Mouse (Mus musculus) gastrocnemius, adult 8-10 months (tissue): ENCODE measurements around the gene Lrrc1. TPM values are rescaled to one million over a fixed set of nuclear protein-coding genes. Genes with fewer than 3 reads are reported as not detected.
A peak's percentile ranks its signal among the peaks of the same experiment; 100 is the strongest.

Experiments used
- DNase-seq, 2 experiments: peaks; one replicate each; pipeline ENCODE4 v3.0.0; 2022; ENCODE audit warnings: low spot score in 2 of 2
- total RNA-seq, 4 experiments: library from RNA; stranded (reverse); gene quantifications; 2 replicates each; pipeline ENCODE4 v1.2.4; 2022

Lrrc1 gene
- total RNA-seq, 4 experiments from 2014 or later, result 0.58 to 1.7 (median 0.93) TPM

GRCm38 (mm10) chr9:77429230-77430015, 115.2 kb downstream of the Lrrc1 start:
- no peak for DNase-seq

- DNase-seq, result no peak
Measured at GRCm38 (mm10) chr9:77428748-77429140, 115.9 kb downstream of the Lrrc1 start.

GRCm38 (mm10) chr9:77428115-77428747, 116.4 kb downstream of the Lrrc1 start:
- DNase-seq, result no peak

GRCm38 (mm10) chr9:77427292-77428114, 117.2 kb downstream of the Lrrc1 start:
- DNase-seq, result peak; percentile 7 to 8

GRCm38 (mm10) chr9:77426110-77426509, 118.6 kb downstream of the Lrrc1 start:
- DNase-seq, result no peak

- DNase-seq, result no peak
Measured at GRCm38 (mm10) chr9:77425553-77425952, 119.1 kb downstream of the Lrrc1 start.

- DNase-seq, result no peak
Measured at GRCm38 (mm10) chr9:77420200-77420585, 124.5 kb downstream of the Lrrc1 start.

GRCm38 (mm10) chr9:77419501-77420199, 125.0 kb downstream of the Lrrc1 start:
- DNase-seq, result no peak

GRCm38 (mm10) chr9:77418800-77419199, 125.9 kb downstream of the Lrrc1 start:
- DNase-seq, result no peak

GRCm38 (mm10) chr9:77416486-77416885, 128.2 kb downstream of the Lrrc1 start:
- DNase-seq, result no peak

GRCm38 (mm10) chr9:77416002-77416401, 128.7 kb downstream of the Lrrc1 start:
- DNase-seq, result no peak

GRCm38 (mm10) chr9:77411830-77412425, 132.7 kb downstream of the Lrrc1 start:
- DNase-seq, result no peak

GRCm38 (mm10) chr9:77410968-77411367, 133.7 kb downstream of the Lrrc1 start:
- DNase-seq, result no peak

GRCm38 (mm10) chr9:77410524-77410923, 134.1 kb downstream of the Lrrc1 start:
- DNase-seq, result no peak

GRCm38 (mm10) chr9:77408053-77408603, 136.5 kb downstream of the Lrrc1 start:
- no peak for DNase-seq

GRCm38 (mm10) chr9:77406906-77407305, 137.8 kb downstream of the Lrrc1 start:
- no peak for DNase-seq

GRCm38 (mm10) chr9:77404458-77404857, 140.2 kb downstream of the Lrrc1 start:
- DNase-seq, result no peak

GRCm38 (mm10) chr9:77403961-77404360, 140.7 kb downstream of the Lrrc1 start:
- DNase-seq, result no peak

GRCm38 (mm10) chr9:77402971-77403370, 141.7 kb downstream of the Lrrc1 start:
- no peak for DNase-seq

GRCm38 (mm10) chr9:77399801-77400200, 144.9 kb downstream of the Lrrc1 start:
- DNase-seq, result no peak
